Mouse (Mus musculus): ENCODE data around the gene Lrp1. TPM values are rescaled to one million over a fixed set of nuclear protein-coding genes. Genes with fewer than 3 reads are reported as not detected.

The Lrp1 gene
- total RNA-seq, 2 experiments from 2014 or later = 264 to 276 TPM

- DNase-seq (ENCODE audit: low spot score in 2 of 2) = no peak
Measured at GRCm38 (mm10) chr10:127524646-127525255, 96.2 kb downstream of the Lrp1 start.

GRCm38 (mm10) chr10:127522088-127522581, 98.8 kb downstream of the Lrp1 start, which contains the start of gene Shmt2:
Gene Shmt2, minus strand, starts transcription at chr10:127522444.
- peak; percentile 81 to 87 for DNase-seq (ENCODE audit: low spot score in 2 of 2)

GRCm38 (mm10) chr10:127521611-127522080, 99.3 kb downstream of the Lrp1 start:
- DNase-seq (ENCODE audit: low spot score in 2 of 2) = no peak

GRCm38 (mm10) chr10:127520714-127521357, 100.1 kb downstream of the Lrp1 start:
- no peak for DNase-seq (ENCODE audit: low spot score in 2 of 2)

- no peak for DNase-seq (ENCODE audit: low spot score in 2 of 2)
Measured at GRCm38 (mm10) chr10:127519903-127520713, 100.8 kb downstream of the Lrp1 start.

GRCm38 (mm10) chr10:127519041-127519701, 101.8 kb downstream of the Lrp1 start:
- DNase-seq (ENCODE audit: low spot score in 2 of 2) = no peak

- no peak for DNase-seq (ENCODE audit: low spot score in 2 of 2)
Measured at GRCm38 (mm10) chr10:127517941-127518340, 103.0 kb downstream of the Lrp1 start.

GRCm38 (mm10) chr10:127516576-127517260, 104.2 kb downstream of the Lrp1 start:
- no peak for DNase-seq (ENCODE audit: low spot score in 2 of 2)

GRCm38 (mm10) chr10:127515983-127516459, 104.9 kb downstream of the Lrp1 start:
- DNase-seq (ENCODE audit: low spot score in 2 of 2) = no peak

GRCm38 (mm10) chr10:127515271-127515982, 105.5 kb downstream of the Lrp1 start:
- no peak for DNase-seq (ENCODE audit: low spot score in 2 of 2)

- no peak for DNase-seq (ENCODE audit: low spot score in 2 of 2)
Measured at GRCm38 (mm10) chr10:127514764-127515163, 106.2 kb downstream of the Lrp1 start, which contains the start of gene Ndufa4l2. Gene Ndufa4l2, plus strand, starts transcription at chr10:127514967.

GRCm38 (mm10) chr10:127514111-127514698, 106.7 kb downstream of the Lrp1 start:
- no peak for DNase-seq (ENCODE audit: low spot score in 2 of 2)

GRCm38 (mm10) chr10:127513501-127514091, 107.4 kb downstream of the Lrp1 start:
- DNase-seq (ENCODE audit: low spot score in 2 of 2) = no peak

- DNase-seq (ENCODE audit: low spot score in 2 of 2) = peak; percentile 96
Measured at GRCm38 (mm10) chr10:127512813-127513212, 108.1 kb downstream of the Lrp1 start.

- no peak for DNase-seq (ENCODE audit: low spot score in 2 of 2)
Measured at GRCm38 (mm10) chr10:127512307-127512666, 108.7 kb downstream of the Lrp1 start.

GRCm38 (mm10) chr10:127511634-127512306, 109.2 kb downstream of the Lrp1 start:
- DNase-seq (ENCODE audit: low spot score in 2 of 2) = peak; percentile 84 to 92

GRCm38 (mm10) chr10:127510895-127511617, 109.9 kb downstream of the Lrp1 start:
- no peak for DNase-seq (ENCODE audit: low spot score in 2 of 2)

All from left cerebral cortex, adult 18-20 months (tissue).